Mouse (Mus musculus): ENCODE data around the gene Vmp1.

DNA sequence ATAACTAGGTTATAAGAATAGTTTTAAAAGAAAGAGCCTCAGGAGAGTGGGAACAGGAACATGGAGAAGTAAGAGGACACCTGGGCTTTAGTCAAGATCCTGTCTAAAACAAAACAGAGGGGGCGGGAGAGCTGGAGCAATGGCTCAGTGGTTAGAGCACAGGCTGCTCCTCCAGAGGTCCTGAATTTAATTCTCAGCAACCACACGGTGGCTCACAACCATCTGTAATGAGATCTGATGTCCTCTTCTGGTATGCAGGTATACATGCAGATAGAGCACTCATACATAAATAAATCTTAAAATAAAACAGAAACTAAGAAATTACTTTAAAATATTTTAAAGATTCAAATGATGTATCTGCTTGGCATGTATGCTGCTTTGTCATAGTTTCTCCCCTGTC lies 111.0 kb downstream of the Vmp1 start:
- TF ChIP-seq CTCF (IDR thresholded peaks at IDR 0.05; ENCODE audit: low read depth) (peak; percentile 41), EP300 (optimal IDR thresholded peaks at IDR 0.05) (no peak)

Measured in stomach, postnatal 0 days (tissue).